Mouse (Mus musculus) lung, adult 2 months (tissue): Measurements from ENCODE around the gene Spint4.

Experiments
- CTCF ChIP-seq: fragments of 200-500 bp; IDR thresholded peaks from 2 replicates; pipeline ENCODE4 v1.5.1; 2011; ENCODE audit warnings: mild to moderate bottlenecking, low read length, control low read depth; ENCODE audit not compliant: insufficient read depth
- POLR2A ChIP-seq: fragments of 200-500 bp; IDR thresholded peaks from 2 replicates; pipeline ENCODE4 v1.6.1; 2011; ENCODE audit warnings: low read depth, mild to moderate bottlenecking, control low read depth, low read length, borderline replicate concordance; ENCODE audit errors: extremely low read depth

GRCm38 (mm10) chr2:164684807-164685206 is 13.5 kb upstream of the Spint4 start, which contains the start of gene Wfdc13:
- TF ChIP-seq POLR2A = no peak
- TF ChIP-seq CTCF = no peak
